Mouse (Mus musculus) embryonic facial prominence, embryonic 13.5 days (tissue): ENCODE results near the gene Gpr156. TPM values are rescaled to one million over a fixed set of nuclear protein-coding genes. Genes with fewer than 3 reads are reported as not detected.
A peak's percentile ranks its signal among the peaks of the same experiment; 100 is the strongest.

Experiments used
- ATAC-seq: fragments of 200-750 bp; cut with Nextera tagmentation; 2 replicates; pipeline ENCODE4 v1.8.0; 2017; ENCODE audit warnings: low read depth; ENCODE audit not compliant: insufficient number of reproducible peaks, insufficient read depth, low FRiP score, low TSS enrichment
- H3K27ac ChIP-seq: fragments of 300-500 bp; sonication (generic); 2 replicates; pipeline ENCODE4 v1.5.1; 2015; ENCODE audit warnings: moderate library complexity, mild to moderate bottlenecking, inconsistent platforms
- H3K27me3 ChIP-seq: fragments of 300-500 bp; sonication (generic); 2 replicates; pipeline ENCODE4 v1.6.1; 2015; ENCODE audit warnings: mild to moderate bottlenecking, inconsistent platforms
- H3K36me3 ChIP-seq: fragments of 300-500 bp; sonication (generic); 2 replicates; pipeline ENCODE4 v1.6.1; 2015; ENCODE audit warnings: mild to moderate bottlenecking, inconsistent platforms
- H3K4me1 ChIP-seq: fragments of 300-500 bp; sonication (generic); 2 replicates; pipeline ENCODE4 v1.6.1; 2015; ENCODE audit warnings: inconsistent platforms
- H3K4me2 ChIP-seq: fragments of 300-500 bp; sonication (generic); 2 replicates; pipeline ENCODE4 v1.6.1; 2015; ENCODE audit warnings: moderate library complexity, mild to moderate bottlenecking, inconsistent platforms
- H3K4me3 ChIP-seq: fragments of 300-500 bp; sonication (generic); 2 replicates; pipeline ENCODE4 v1.5.1; 2015; ENCODE audit warnings: mild to moderate bottlenecking, inconsistent platforms
- H3K9ac ChIP-seq: fragments of 300-500 bp; sonication (generic); 2 replicates; pipeline ENCODE4 v1.6.1; 2015; ENCODE audit warnings: mild to moderate bottlenecking, inconsistent platforms
- H3K9me3 ChIP-seq: fragments of 300-500 bp; sonication (generic); 2 replicates; pipeline ENCODE4 v1.6.1; 2016; ENCODE audit warnings: inconsistent platforms
- WGBS: fragments of 180-500 bp; shearing (Covaris S2); methylation state at CpG from one replicate; pipeline ENCODE4 v1.1.7; 2015; ENCODE audit warnings: mixed read lengths; 5-methylcytosine and 5-hydroxymethylcytosine counted together
- polyA plus RNA-seq: library from polyadenylated mRNA; unstranded; fragments of >200 nt; fragmentation: Nextera tagmentation; extraction: Ambion mirVana; gene quantifications from 2 replicates; pipeline ENCODE4 v1.2.1, GENCODE M21; 2015

The Gpr156 gene
- polyA plus RNA-seq, 1 experiment from 2014 or later, result 0.58 TPM

GRCm38 (mm10) chr16:37881168-37881567 lies 35.1 kb upstream of the Gpr156 start:
- H3K27ac ChIP-seq, result no peak overlapping the region
- no peak overlapping the region for H3K4me2 ChIP-seq
- WGBS, result 82% methylated on average over 2 of the region's 2 CpGs
- H3K36me3 ChIP-seq, result peaks cover 63% of the 10 kb centered on the region
- H3K9ac ChIP-seq, result no peak overlapping the region
- no peak overlapping the region for H3K4me3 ChIP-seq
- H3K9me3 ChIP-seq, result no peaks in the 10 kb centered on the region
- no peaks in the 10 kb centered on the region for H3K27me3 ChIP-seq
- no peaks in the 10 kb centered on the region for H3K4me1 ChIP-seq
- ATAC-seq, result no peak

- Histone ChIP-seq H3K27me3 (no peaks in the 10 kb centered on the region), H3K9ac (no peak overlapping the region), H3K27ac (no peak overlapping the region), H3K9me3 (no peaks in the 10 kb centered on the region), H3K4me2 (no peak overlapping the region), H3K4me1 (peaks cover 12% of the 10 kb centered on the region; the same call in 1 of the 2 replicates), H3K36me3 (peaks cover 11% of the 10 kb centered on the region), H3K4me3 (no peak overlapping the region)
- 0 out of 2 replicates have a peak, but pooled peaks have one; percentile 32 for ATAC-seq
- 90% methylated on average over 3 of the region's 3 CpGs for WGBS
These were observed 27.3 kb upstream of the Gpr156 start for GRCm38 (mm10) chr16:37888986-37889385.

- Histone ChIP-seq H3K4me1 (peaks cover 15% of the 10 kb centered on the region), H3K9ac (no peak overlapping the region), H3K9me3 (no peaks in the 10 kb centered on the region), H3K36me3 (peaks cover 7% of the 10 kb centered on the region), H3K4me2 (no peak overlapping the region), H3K4me3 (no peak overlapping the region), H3K27ac (no peak overlapping the region), H3K27me3 (no peaks in the 10 kb centered on the region)
- 34% methylated on average over 2 of the region's 2 CpGs for WGBS
- no peak for ATAC-seq
These were observed 23.6 kb upstream of the Gpr156 start for GRCm38 (mm10) chr16:37892667-37893066.

- Histone ChIP-seq H3K27ac (no peak overlapping the region), H3K9ac (no peak overlapping the region), H3K4me3 (no peak overlapping the region), H3K4me1 (peaks cover 17% of the 10 kb centered on the region), H3K4me2 (no peak overlapping the region), H3K36me3 (peaks cover 7% of the 10 kb centered on the region), H3K9me3 (no peaks in the 10 kb centered on the region), H3K27me3 (no peaks in the 10 kb centered on the region)
- no peak for ATAC-seq
- 63% methylated on average over 6 of the region's 6 CpGs for WGBS
These were observed 22.9 kb upstream of the Gpr156 start for GRCm38 (mm10) chr16:37893381-37893780.

GRCm38 (mm10) chr16:37893942-37894341 lies 22.4 kb upstream of the Gpr156 start:
- Histone ChIP-seq H3K4me3 (no peak overlapping the region), H3K9ac (no peak overlapping the region), H3K36me3 (peaks cover 5% of the 10 kb centered on the region), H3K9me3 (no peaks in the 10 kb centered on the region), H3K27ac (no peak overlapping the region), H3K4me1 (peaks cover 16% of the 10 kb centered on the region), H3K27me3 (no peaks in the 10 kb centered on the region), H3K4me2 (no peak overlapping the region)
- 74% methylated on average over 2 of the region's 2 CpGs for WGBS
- no peak for ATAC-seq

GRCm38 (mm10) chr16:37898790-37899189 lies 17.5 kb upstream of the Gpr156 start:
- ATAC-seq, result no peak
- no peaks in the 10 kb centered on the region for H3K27me3 ChIP-seq
- no peak overlapping the region for H3K4me3 ChIP-seq
- no peak overlapping the region for H3K27ac ChIP-seq
- no peaks in the 10 kb centered on the region for H3K36me3 ChIP-seq
- no peak overlapping the region for H3K9ac ChIP-seq
- H3K9me3 ChIP-seq, result no peaks in the 10 kb centered on the region
- no peak overlapping the region for H3K4me2 ChIP-seq
- 66% methylated on average over 5 of the region's 5 CpGs for WGBS
- peaks cover 6% of the 10 kb centered on the region; the same call in 1 of the 2 replicates for H3K4me1 ChIP-seq

GRCm38 (mm10) chr16:37899357-37899756 lies 16.9 kb upstream of the Gpr156 start:
- Histone ChIP-seq H3K27ac (no peak overlapping the region), H3K36me3 (no peaks in the 10 kb centered on the region), H3K9ac (no peak overlapping the region), H3K9me3 (no peaks in the 10 kb centered on the region), H3K4me2 (no peak overlapping the region), H3K27me3 (no peaks in the 10 kb centered on the region), H3K4me3 (no peak overlapping the region), H3K4me1 (peaks cover 6% of the 10 kb centered on the region; the same call in 1 of the 2 replicates)
- no peak for ATAC-seq
- WGBS, result 34% methylated on average over 2 of the region's 2 CpGs

GRCm38 (mm10) chr16:37901318-37901717 lies 15.0 kb upstream of the Gpr156 start:
- no peaks in the 10 kb centered on the region for H3K27me3 ChIP-seq
- WGBS, result 45% methylated on average over 11 of the region's 11 CpGs
- no peak overlapping the region for H3K27ac ChIP-seq
- no peak overlapping the region for H3K4me3 ChIP-seq
- no peak for ATAC-seq
- H3K9ac ChIP-seq, result no peak overlapping the region
- no peak overlapping the region for H3K4me2 ChIP-seq
- H3K4me1 ChIP-seq, result peaks cover 6% of the 10 kb centered on the region; the same call in 1 of the 2 replicates
- no peaks in the 10 kb centered on the region for H3K36me3 ChIP-seq
- no peaks in the 10 kb centered on the region for H3K9me3 ChIP-seq

GRCm38 (mm10) chr16:37906456-37906855 lies 9.8 kb upstream of the Gpr156 start:
- no peaks in the 10 kb centered on the region for H3K4me1 ChIP-seq
- H3K9me3 ChIP-seq, result no peaks in the 10 kb centered on the region
- 92% methylated on average over 3 of the region's 3 CpGs for WGBS
- ATAC-seq, result no peak
- H3K27ac ChIP-seq, result no peak overlapping the region
- H3K36me3 ChIP-seq, result no peaks in the 10 kb centered on the region
- no peak overlapping the region for H3K4me2 ChIP-seq
- H3K27me3 ChIP-seq, result no peaks in the 10 kb centered on the region
- H3K4me3 ChIP-seq, result no peak overlapping the region
- no peak overlapping the region for H3K9ac ChIP-seq

GRCm38 (mm10) chr16:37911086-37911485 lies 5.2 kb upstream of the Gpr156 start:
- Histone ChIP-seq H3K9me3 (no peaks in the 10 kb centered on the region), H3K4me3 (no peak overlapping the region), H3K4me2 (no peak overlapping the region), H3K4me1 (peaks cover 2% of the 10 kb centered on the region; the same call in 1 of the 2 replicates), H3K27ac (no peak overlapping the region), H3K36me3 (no peaks in the 10 kb centered on the region), H3K9ac (no peak overlapping the region), H3K27me3 (peaks cover 14% of the 10 kb centered on the region)
- ATAC-seq, result no peak
- WGBS, result 62% methylated on average over 1 of the region's 1 CpGs

GRCm38 (mm10) chr16:37916818-37917201 lies 514 bp downstream of the Gpr156 start:
- Histone ChIP-seq H3K27me3 (peaks cover 31% of the 10 kb centered on the region), H3K9ac (no peak overlapping the region), H3K4me1 (peaks cover 9% of the 10 kb centered on the region; the same call in 1 of the 2 replicates), H3K9me3 (no peaks in the 10 kb centered on the region), H3K4me2 (peak overlapping the region; percentile 91), H3K36me3 (no peaks in the 10 kb centered on the region), H3K27ac (no peak overlapping the region), H3K4me3 (peak overlapping the region; percentile 57)
- 11% methylated on average over 7 of the region's 7 CpGs for WGBS
- ATAC-seq, result no peak

GRCm38 (mm10) chr16:37919000-37919399 lies 2.7 kb downstream of the Gpr156 start:
- H3K27me3 ChIP-seq, result peaks cover 31% of the 10 kb centered on the region
- H3K4me2 ChIP-seq, result no peak overlapping the region
- peaks cover 9% of the 10 kb centered on the region; the same call in 1 of the 2 replicates for H3K4me1 ChIP-seq
- no peak overlapping the region for H3K4me3 ChIP-seq
- WGBS, result 85% methylated on average over 6 of the region's 6 CpGs
- H3K9me3 ChIP-seq, result no peaks in the 10 kb centered on the region
- no peak overlapping the region for H3K9ac ChIP-seq
- no peak for ATAC-seq
- H3K36me3 ChIP-seq, result no peaks in the 10 kb centered on the region
- H3K27ac ChIP-seq, result no peak overlapping the region
